Mouse (Mus musculus) midbrain, embryonic 11.5 days (tissue): ENCODE data around the gene Padi2. TPM values are rescaled to one million over a fixed set of nuclear protein-coding genes. Genes with fewer than 3 reads are reported as not detected.

Experiments used
- ATAC-seq: fragments of 200-750 bp; cut with Nextera tagmentation; 2 replicates; pipeline ENCODE4 v1.8.0; 2017; ENCODE audit warnings: moderate TSS enrichment, moderate library complexity; ENCODE audit not compliant: low FRiP score
- DNase-seq: peaks from one replicate; pipeline ENCODE4 v3.0.0; 2015; ENCODE audit warnings: low spot score; ENCODE audit errors: missing footprints
- H3K27ac ChIP-seq: fragments of 300-500 bp; sonication (generic); 2 replicates; pipeline ENCODE4 v1.5.1; 2014; ENCODE audit warnings: low read depth, low read length
- H3K27me3 ChIP-seq: fragments of 300-500 bp; sonication (generic); 2 replicates; pipeline ENCODE4 v1.6.1; 2014; ENCODE audit warnings: mild to moderate bottlenecking, low read length, moderate library complexity, mixed read lengths; ENCODE audit not compliant: control insufficient read depth, insufficient read depth
- H3K36me3 ChIP-seq: fragments of 300-500 bp; sonication (generic); 2 replicates; pipeline ENCODE4 v1.6.1; 2014; ENCODE audit warnings: mild to moderate bottlenecking, low read length, moderate library complexity, mixed read lengths; ENCODE audit not compliant: control insufficient read depth, insufficient read depth
- H3K4me1 ChIP-seq: fragments of 300-500 bp; sonication (generic); 2 replicates; pipeline ENCODE4 v1.6.1; 2014; ENCODE audit warnings: low read length; ENCODE audit not compliant: control insufficient read depth, insufficient read depth
- H3K4me2 ChIP-seq: fragments of 300-500 bp; sonication (generic); 2 replicates; pipeline ENCODE4 v1.6.1; 2014; ENCODE audit warnings: mild to moderate bottlenecking, moderate library complexity
- H3K4me3 ChIP-seq: fragments of 300-500 bp; sonication (generic); 2 replicates; pipeline ENCODE4 v1.5.1; 2014; ENCODE audit warnings: low read depth, low read length
- H3K9ac ChIP-seq: fragments of 300-500 bp; sonication (generic); 2 replicates; pipeline ENCODE4 v1.6.1; 2014; ENCODE audit warnings: low read length
- H3K9me3 ChIP-seq: fragments of 300-500 bp; sonication (generic); 2 replicates; pipeline ENCODE4 v1.6.1; 2016; ENCODE audit warnings: low read length; ENCODE audit not compliant: control insufficient read depth
- WGBS: fragments of 180-500 bp; shearing (Covaris S2); extraction: QIAGEN DNeasy Blood & Tissue Kit; methylation state at CpG from one replicate; pipeline ENCODE4 v1.1.7; 2014; 5-methylcytosine and 5-hydroxymethylcytosine counted together
- polyA plus RNA-seq: library from polyadenylated mRNA; unstranded; fragments of >200 nt; fragmentation: Nextera tagmentation; extraction: Ambion mirVana; gene quantifications from 2 replicates; pipeline ENCODE4 v1.2.1, GENCODE M21; 2014

Padi2 gene
- polyA plus RNA-seq, 1 experiment from 2014 or later, result 0.49 TPM

DNA sequence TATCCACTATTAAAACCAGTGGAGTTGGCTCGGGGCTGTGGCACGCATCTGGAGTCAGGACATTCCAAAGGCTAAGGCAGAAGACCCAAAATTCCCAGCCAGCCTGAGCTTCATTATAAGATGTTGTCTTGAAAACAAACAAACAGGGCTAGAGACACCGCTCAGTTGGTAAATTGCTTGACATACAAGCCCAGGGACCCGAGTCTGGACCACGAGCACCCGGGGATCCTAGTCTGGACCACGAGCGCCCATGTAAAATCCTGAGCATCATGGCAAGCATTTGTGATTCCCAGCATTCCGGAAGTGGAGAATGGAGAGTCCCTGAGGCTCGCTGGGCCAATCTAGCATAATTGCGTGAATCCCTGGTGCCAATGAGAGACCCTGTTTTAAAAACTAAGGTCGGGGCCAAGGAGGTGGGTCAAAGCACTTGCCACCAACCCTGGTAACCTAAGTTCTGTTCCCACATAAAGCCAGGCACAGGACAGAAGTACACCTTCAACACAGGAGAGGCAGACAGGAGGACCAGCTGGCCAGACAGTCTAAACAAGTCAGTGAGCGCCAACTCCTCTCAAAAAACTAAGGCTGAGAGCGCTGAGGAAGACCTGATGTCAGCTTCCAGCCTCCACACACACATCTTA lies 14.5 kb upstream of the Padi2 start:
- H3K36me3 ChIP-seq, result no peaks in the 10 kb centered on the region
- H3K4me3 ChIP-seq, result no peak overlapping the region
- no peak overlapping the region for H3K4me2 ChIP-seq
- 93% methylated on average over 14 of the region's 14 CpGs for WGBS
- ATAC-seq (no peak), DNase-seq (peak; percentile 71)
- no peaks in the 10 kb centered on the region; the same call in 1 of the 2 replicates for H3K9me3 ChIP-seq
- no peak overlapping the region for H3K27ac ChIP-seq
- H3K27me3 ChIP-seq, result no peaks in the 10 kb centered on the region
- H3K9ac ChIP-seq, result no peak overlapping the region
- no peaks in the 10 kb centered on the region for H3K4me1 ChIP-seq

DNA sequence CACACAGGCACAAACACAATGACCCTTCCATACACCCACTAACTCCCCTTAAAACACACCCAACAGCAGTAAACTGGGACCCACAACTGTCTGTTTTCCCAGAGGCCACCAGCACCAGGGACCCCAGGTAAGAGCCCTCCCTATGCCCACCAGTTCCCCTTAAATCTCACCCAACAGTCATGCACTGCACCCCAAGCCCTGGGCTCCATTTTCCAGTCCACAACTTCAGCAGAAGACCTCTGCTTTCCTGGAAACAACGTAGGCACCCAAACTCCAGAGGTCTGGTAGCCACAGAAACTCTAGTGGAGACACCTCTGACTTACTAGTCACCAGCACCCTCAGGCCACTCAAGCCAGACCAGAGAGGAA lies 14.0 kb upstream of the Padi2 start:
- Histone ChIP-seq H3K36me3 (no peaks in the 10 kb centered on the region), H3K4me1 (no peaks in the 10 kb centered on the region), H3K9me3 (no peaks in the 10 kb centered on the region; the same call in 1 of the 2 replicates), H3K4me3 (no peak overlapping the region), H3K27ac (no peak overlapping the region), H3K9ac (no peak overlapping the region), H3K4me2 (no peak overlapping the region), H3K27me3 (no peaks in the 10 kb centered on the region)
- WGBS, result 48% methylated on average over 1 of the region's 1 CpGs
- ATAC-seq (no peak), DNase-seq (no peak)

DNA sequence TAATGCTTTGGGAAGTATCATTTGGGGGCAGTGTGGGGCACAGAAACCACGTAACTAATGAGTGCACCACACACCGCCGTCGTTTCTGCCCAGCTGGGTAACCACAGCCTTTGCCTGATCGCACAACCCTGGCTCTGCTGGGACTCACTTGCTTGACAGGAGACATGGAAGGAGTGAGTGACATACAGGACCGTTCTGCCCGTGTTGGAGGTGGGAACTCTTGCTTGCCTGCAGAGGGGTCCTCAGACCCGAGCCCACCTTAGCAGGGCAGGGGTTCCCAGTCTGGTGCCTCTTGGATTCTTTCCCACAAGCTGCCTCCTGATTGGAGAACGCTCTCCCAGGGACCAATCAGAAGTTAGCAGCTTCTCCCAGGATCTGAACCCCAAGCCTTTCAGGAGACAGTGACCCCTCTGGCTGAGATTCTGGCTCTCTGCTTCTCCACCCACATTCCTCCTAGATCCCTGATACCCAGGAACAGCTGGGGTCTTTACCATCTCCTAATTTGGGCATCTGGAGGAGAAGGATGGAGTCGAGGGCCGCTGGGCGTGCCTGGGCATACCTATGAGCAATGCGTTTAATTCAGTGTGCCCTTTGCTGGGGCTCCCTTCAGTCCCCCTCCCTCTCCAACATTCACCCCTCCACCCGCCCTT lies 1.2 kb upstream of the Padi2 start:
- H3K27me3 ChIP-seq, result peaks cover 16% of the 10 kb centered on the region
- 60% methylated on average over 14 of the region's 14 CpGs for WGBS
- H3K4me2 ChIP-seq, result no peak overlapping the region
- DNase-seq (no peak), ATAC-seq (no peak)
- H3K27ac ChIP-seq, result no peak overlapping the region
- H3K4me1 ChIP-seq, result peaks cover 4% of the 10 kb centered on the region; the same call in 1 of the 2 replicates
- H3K36me3 ChIP-seq, result no peaks in the 10 kb centered on the region
- no peak overlapping the region for H3K9ac ChIP-seq
- no peaks in the 10 kb centered on the region for H3K9me3 ChIP-seq
- H3K4me3 ChIP-seq, result no peak overlapping the region

DNA sequence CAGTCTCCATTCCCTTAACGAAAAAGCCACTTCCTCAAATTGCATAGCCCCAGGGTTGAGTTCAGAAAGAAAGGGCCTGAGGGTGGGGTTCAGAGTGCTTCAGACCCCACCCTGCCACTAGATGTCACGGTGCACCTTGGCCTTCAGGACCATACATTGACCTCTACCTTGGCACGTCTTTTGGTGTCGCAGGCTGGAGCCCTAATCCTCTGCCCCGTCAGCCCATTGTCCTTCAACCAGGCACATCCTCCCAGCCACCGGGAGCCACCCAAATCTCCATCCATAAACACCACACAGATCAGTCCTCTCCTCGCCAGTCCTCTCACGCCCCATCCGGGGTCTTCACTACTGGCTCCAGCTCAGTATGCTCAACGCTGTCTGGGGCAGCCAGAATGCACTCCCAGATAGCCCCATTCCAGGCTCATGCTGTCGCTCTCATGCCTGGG lies 695 bp upstream of the Padi2 start:
- Histone ChIP-seq H3K4me3 (no peak overlapping the region), H3K9me3 (no peaks in the 10 kb centered on the region), H3K9ac (no peak overlapping the region), H3K4me2 (peak overlapping the region; percentile 49), H3K27me3 (peaks cover 16% of the 10 kb centered on the region), H3K4me1 (peaks cover 4% of the 10 kb centered on the region; the same call in 1 of the 2 replicates), H3K27ac (no peak overlapping the region), H3K36me3 (no peaks in the 10 kb centered on the region)
- DNase-seq, result no peak
- 0 out of 2 replicates have a peak, but pooled peaks have one; percentile 30 for ATAC-seq
- 14% methylated on average over 11 of the region's 11 CpGs for WGBS

DNA sequence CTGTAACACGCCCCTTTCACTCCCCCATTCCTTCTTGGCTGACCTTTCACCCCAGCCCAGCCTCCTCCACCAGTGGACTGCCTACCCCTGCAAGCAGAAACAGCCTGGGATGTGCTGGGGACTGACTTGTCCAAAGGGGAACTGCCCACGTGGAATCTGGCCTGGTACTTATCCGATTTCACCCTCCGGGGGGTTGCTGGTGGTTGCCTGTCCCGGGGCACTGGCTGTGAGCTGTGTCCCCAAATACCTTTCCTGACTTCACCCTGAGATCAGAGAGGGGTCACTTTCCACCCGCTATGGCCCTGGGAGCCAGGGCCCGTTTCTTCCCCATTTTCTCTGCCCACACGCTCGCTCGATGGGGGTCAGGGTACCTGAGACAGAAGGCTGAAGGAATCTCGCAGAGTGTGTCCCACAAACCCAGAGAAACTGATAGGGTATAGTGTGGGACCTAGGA lies 710 bp downstream of the Padi2 start:
- ATAC-seq, result no peak; the same call in 1 of the 2 replicates
- 52% methylated on average over 11 of the region's 11 CpGs for WGBS
- H3K4me3 ChIP-seq, result no peak overlapping the region
- peaks cover 4% of the 10 kb centered on the region; the same call in 1 of the 2 replicates for H3K4me1 ChIP-seq
- H3K27ac ChIP-seq, result no peak overlapping the region
- no peak overlapping the region for H3K9ac ChIP-seq
- no peak overlapping the region for H3K4me2 ChIP-seq
- H3K27me3 ChIP-seq, result peaks cover 16% of the 10 kb centered on the region
- DNase-seq, result no peak
- H3K36me3 ChIP-seq, result no peaks in the 10 kb centered on the region
- no peaks in the 10 kb centered on the region for H3K9me3 ChIP-seq

DNA sequence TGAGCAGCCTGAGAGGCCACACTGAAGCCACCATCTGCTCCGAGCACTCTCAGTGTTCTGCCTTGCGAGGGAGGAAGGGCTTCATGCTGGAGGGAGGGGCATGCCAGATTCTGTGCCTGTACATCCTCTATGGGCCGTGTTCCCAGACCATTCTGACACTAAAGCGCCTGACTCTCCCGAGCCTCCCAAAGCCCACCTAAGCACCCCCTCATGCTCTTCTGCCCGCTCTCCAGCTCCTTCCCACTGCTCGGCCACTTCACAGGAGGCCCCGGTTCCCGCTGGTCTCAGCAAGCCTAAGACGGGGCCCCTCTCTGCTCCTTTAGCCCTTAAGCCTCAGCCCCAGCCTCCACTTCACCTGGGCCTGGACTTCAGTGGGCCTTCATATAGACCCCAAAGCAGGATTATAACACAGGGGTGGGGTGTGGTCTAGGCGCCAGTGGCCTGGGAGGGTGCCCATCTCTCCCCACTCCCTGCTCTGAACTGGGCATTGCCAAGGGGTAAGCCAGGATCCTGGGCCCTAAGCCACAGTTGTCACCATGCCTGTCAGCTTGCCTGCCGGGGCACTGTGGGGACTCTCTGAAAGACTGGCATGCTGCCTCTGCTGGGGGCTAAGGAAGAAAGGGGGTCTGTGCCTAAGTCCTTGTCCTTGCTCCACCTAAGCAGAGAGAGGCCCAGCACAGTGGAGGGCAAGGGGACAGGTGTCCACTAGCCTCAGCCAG lies 1.3 kb downstream of the Padi2 start:
- Histone ChIP-seq H3K36me3 (no peaks in the 10 kb centered on the region), H3K4me1 (peaks cover 4% of the 10 kb centered on the region; the same call in 1 of the 2 replicates), H3K4me2 (no peak overlapping the region), H3K27me3 (peaks cover 16% of the 10 kb centered on the region), H3K9me3 (no peaks in the 10 kb centered on the region), H3K4me3 (no peak overlapping the region), H3K9ac (no peak overlapping the region), H3K27ac (no peak overlapping the region)
- 54% methylated on average over 12 of the region's 12 CpGs for WGBS
- ATAC-seq (no peak), DNase-seq (no peak)

GRCm38 (mm10) chr4:140908627-140909026 lies 2.5 kb downstream of the Padi2 start:
- WGBS, result 71% methylated on average over 5 of the region's 5 CpGs
- Histone ChIP-seq H3K27me3 (peaks cover 16% of the 10 kb centered on the region), H3K36me3 (no peaks in the 10 kb centered on the region), H3K9ac (no peak overlapping the region), H3K4me2 (no peak overlapping the region), H3K9me3 (no peaks in the 10 kb centered on the region), H3K27ac (no peak overlapping the region), H3K4me1 (peaks cover 4% of the 10 kb centered on the region; the same call in 1 of the 2 replicates), H3K4me3 (no peak overlapping the region)
- DNase-seq, result no peak
- no peak for ATAC-seq

GRCm38 (mm10) chr4:140909536-140909935 lies 3.4 kb downstream of the Padi2 start:
- Histone ChIP-seq H3K4me2 (no peak overlapping the region), H3K9me3 (no peaks in the 10 kb centered on the region), H3K4me1 (peaks cover 4% of the 10 kb centered on the region; the same call in 1 of the 2 replicates), H3K27me3 (peaks cover 16% of the 10 kb centered on the region), H3K9ac (no peak overlapping the region), H3K27ac (no peak overlapping the region), H3K36me3 (no peaks in the 10 kb centered on the region), H3K4me3 (no peak overlapping the region)
- WGBS, result 83% methylated on average over 4 of the region's 4 CpGs
- no peak for ATAC-seq
- no peak for DNase-seq
